Mouse (Mus musculus) myocyte (in vitro differentiated cells): ENCODE data around the gene Zfp296. TPM values are rescaled to one million over a fixed set of nuclear protein-coding genes. Genes with fewer than 3 reads are reported as not detected.
A peak's percentile ranks its signal among the peaks of the same experiment; 100 is the strongest.

Experiments
- H3K27me3 ChIP-seq: one replicate; pipeline ENCODE4 v1.6.1; 2011; ENCODE audit not compliant: control insufficient read depth, insufficient read depth, insufficient read length
- H3K36me3 ChIP-seq: one replicate; pipeline ENCODE4 v1.6.1; 2011; ENCODE audit not compliant: control insufficient read depth, insufficient read depth
- H3K4me2 ChIP-seq: one replicate; pipeline ENCODE4 v1.6.1; 2011; ENCODE audit warnings: low read depth, control low read depth
- H3K4me3 ChIP-seq: one replicate; pipeline ENCODE4 v1.5.1; 2011; ENCODE audit warnings: mild to moderate bottlenecking, control low read depth, moderate library complexity
- H3K79me2 ChIP-seq: one replicate; pipeline ENCODE4 v1.6.1; 2011; ENCODE audit not compliant: control insufficient read depth, insufficient read depth
- H3ac ChIP-seq: one replicate; pipeline ENCODE4 v1.6.1; 2011; ENCODE audit not compliant: control insufficient read depth, insufficient read length
- CEBPB ChIP-seq: IDR thresholded peaks from 2 replicates; pipeline ENCODE4 v1.6.1; 2011; ENCODE audit warnings: mild to moderate bottlenecking, moderate library complexity; ENCODE audit not compliant: poor library complexity, insufficient read depth, severe bottlenecking
- E2F4 ChIP-seq: IDR thresholded peaks from one replicate; pipeline ENCODE4 v1.6.1; 2011; ENCODE audit warnings: mild to moderate bottlenecking, control low read depth, moderate library complexity; ENCODE audit not compliant: insufficient read depth
- MAX ChIP-seq: IDR thresholded peaks from one replicate; pipeline ENCODE4 v1.6.1; 2011; ENCODE audit warnings: low read depth, mild to moderate bottlenecking, control low read depth
- MYOD1 ChIP-seq, 3 experiments: IDR thresholded peaks; one replicate each; pipeline ENCODE4 v1.6.1; 2011; ENCODE audit warnings: control low read depth in 2 of 3, low read depth in 2 of 3, mild to moderate bottlenecking in 2 of 3, moderate library complexity in 1 of 3; ENCODE audit not compliant: insufficient read length in 2 of 3, control insufficient read depth in 1 of 3
- MYOG ChIP-seq, 3 experiments: IDR thresholded peaks; one replicate each; pipeline ENCODE4 v1.6.1; 2011; ENCODE audit warnings: control low read depth in 2 of 3, low read depth in 2 of 3, mild to moderate bottlenecking in 2 of 3; ENCODE audit not compliant: insufficient read length in 2 of 3, control insufficient read depth in 1 of 3, insufficient read depth in 1 of 3
- POLR2A ChIP-seq: IDR thresholded peaks from one replicate; pipeline ENCODE4 v1.6.1; 2011; ENCODE audit warnings: low read depth, mild to moderate bottlenecking, control low read depth, moderate library complexity; ENCODE audit not compliant: insufficient read length
- POLR2AphosphoS2 ChIP-seq: IDR thresholded peaks from one replicate; pipeline ENCODE4 v1.6.1; 2011; ENCODE audit warnings: low read depth, control low read depth; ENCODE audit not compliant: insufficient read length
- REST ChIP-seq: IDR thresholded peaks from one replicate; pipeline ENCODE4 v1.6.1; 2011; ENCODE audit warnings: mild to moderate bottlenecking, control low read depth, moderate library complexity; ENCODE audit not compliant: insufficient read depth, insufficient read length
- SRF ChIP-seq: IDR thresholded peaks from one replicate; pipeline ENCODE4 v1.6.1; 2011; ENCODE audit warnings: low read depth; ENCODE audit not compliant: control insufficient read depth, insufficient read length
- TCF12 ChIP-seq: IDR thresholded peaks from one replicate; pipeline ENCODE4 v1.6.1; 2011; ENCODE audit warnings: mild to moderate bottlenecking, control low read depth; ENCODE audit not compliant: poor library complexity, insufficient read depth, severe bottlenecking
- TCF3 ChIP-seq: IDR thresholded peaks from one replicate; pipeline ENCODE4 v1.6.1; 2011; ENCODE audit warnings: low read depth, control low read depth; ENCODE audit not compliant: insufficient read length
- USF1 ChIP-seq: IDR thresholded peaks from one replicate; pipeline ENCODE4 v1.6.1; 2011; ENCODE audit warnings: low read depth, mild to moderate bottlenecking, control low read depth, moderate library complexity
- polyA plus RNA-seq: library from polyadenylated mRNA; unstranded; fragments of >200 nt; fragmentation: generic; extraction: Trizol; gene quantifications from one replicate; pipeline ENCODE4 v1.2.1, GENCODE M21; 2012; ENCODE audit warnings: missing spikeins

Gene Zfp296
- polyA plus RNA-seq, 1 experiment, result 1.5 TPM

- TF ChIP-seq TCF12 (peak; percentile 4), SRF (no peak), MYOD1 (IDR thresholded peaks at IDR 0.05; ENCODE audit: control insufficient read depth in 1 of 3, insufficient read length in 2 of 3, low read depth in 2 of 3) (peak; percentile 27 to 68 (median 57)), MYOG (IDR thresholded peaks at IDR 0.05; ENCODE audit: control insufficient read depth in 1 of 3, insufficient read depth in 1 of 3, insufficient read length in 2 of 3, low read depth in 2 of 3) (peak in 2 of 3 experiments; percentile 71 to 78)
- no peaks in the 10 kb centered on the region for H3K27me3 ChIP-seq
- no peak overlapping the region for H3ac ChIP-seq
- peaks cover 56% of the 10 kb centered on the region for H3K79me2 ChIP-seq
- H3K4me3 ChIP-seq, result no peak overlapping the region
- H3K4me2 ChIP-seq, result no peak overlapping the region
- H3K36me3 ChIP-seq, result peaks cover 4% of the 10 kb centered on the region
Observed at GRCm38 (mm10) chr7:19547344-19547969, 29.6 kb upstream of the Zfp296 start.

GRCm38 (mm10) chr7:19549394-19549793, 27.7 kb upstream of the Zfp296 start:
- no peak overlapping the region for H3K4me3 ChIP-seq
- no peak overlapping the region for H3K4me2 ChIP-seq
- peaks cover 63% of the 10 kb centered on the region for H3K79me2 ChIP-seq
- no peak overlapping the region for H3ac ChIP-seq
- H3K36me3 ChIP-seq, result peaks cover 4% of the 10 kb centered on the region
- no peak for TF ChIP-seq CEBPB
- no peak for TF ChIP-seq USF1
- no peak for TF ChIP-seq REST
- no peak for TF ChIP-seq MYOD1 (IDR thresholded peaks at IDR 0.05; ENCODE audit: control insufficient read depth in 1 of 3, insufficient read length in 2 of 3, low read depth in 2 of 3)
- TF ChIP-seq E2F4, result no peak
- no peaks in the 10 kb centered on the region for H3K27me3 ChIP-seq

- H3K4me2 ChIP-seq, result peak overlapping the region; percentile 24
- peaks cover 4% of the 10 kb centered on the region for H3K36me3 ChIP-seq
- H3K27me3 ChIP-seq, result no peaks in the 10 kb centered on the region
- peaks cover 77% of the 10 kb centered on the region for H3K79me2 ChIP-seq
- TF ChIP-seq MYOD1 (IDR thresholded peaks at IDR 0.05; ENCODE audit: control insufficient read depth in 1 of 3, insufficient read length in 2 of 3, low read depth in 2 of 3), result peak; percentile 43 to 69 (median 55)
- no peak for TF ChIP-seq TCF12
- H3K4me3 ChIP-seq, result no peak overlapping the region
- no peak overlapping the region for H3ac ChIP-seq
Observed at GRCm38 (mm10) chr7:19551634-19552033, 25.5 kb upstream of the Zfp296 start.

- H3K4me3 ChIP-seq, result no peak overlapping the region
- peaks cover 77% of the 10 kb centered on the region for H3K79me2 ChIP-seq
- peaks cover 4% of the 10 kb centered on the region for H3K36me3 ChIP-seq
- no peak overlapping the region for H3ac ChIP-seq
- no peaks in the 10 kb centered on the region for H3K27me3 ChIP-seq
- H3K4me2 ChIP-seq, result no peak overlapping the region
- TF ChIP-seq MYOG (IDR thresholded peaks at IDR 0.05; ENCODE audit: control insufficient read depth in 1 of 3, insufficient read depth in 1 of 3, insufficient read length in 2 of 3, low read depth in 2 of 3) (peak in 2 of 3 experiments; percentile 40 to 61), MYOD1 (IDR thresholded peaks at IDR 0.05; ENCODE audit: control insufficient read depth in 1 of 3, insufficient read length in 2 of 3, low read depth in 2 of 3) (peak in 1 of 3 experiments; percentile 44), REST (no peak)
Observed at GRCm38 (mm10) chr7:19552443-19552842, 24.6 kb upstream of the Zfp296 start.

- Histone ChIP-seq H3K36me3 (peaks cover 4% of the 10 kb centered on the region), H3K79me2 (peaks cover 78% of the 10 kb centered on the region), H3K4me2 (no peak overlapping the region), H3K27me3 (no peaks in the 10 kb centered on the region), H3K4me3 (no peak overlapping the region), H3ac (no peak overlapping the region)
- TF ChIP-seq TCF12, result no peak
- TF ChIP-seq CEBPB, result no peak
- no peak for TF ChIP-seq TCF3
- no peak for TF ChIP-seq E2F4
- TF ChIP-seq POLR2A, result no peak
- TF ChIP-seq REST, result no peak
- no peak for TF ChIP-seq SRF
- TF ChIP-seq MAX, result no peak
- TF ChIP-seq POLR2AphosphoS2, result no peak
- no peak for TF ChIP-seq MYOG (IDR thresholded peaks at IDR 0.05; ENCODE audit: control insufficient read depth in 1 of 3, insufficient read depth in 1 of 3, insufficient read length in 2 of 3, low read depth in 2 of 3)
- no peak for TF ChIP-seq MYOD1 (IDR thresholded peaks at IDR 0.05; ENCODE audit: control insufficient read depth in 1 of 3, insufficient read length in 2 of 3, low read depth in 2 of 3)
Observed at GRCm38 (mm10) chr7:19554168-19554567, 22.9 kb upstream of the Zfp296 start.

GRCm38 (mm10) chr7:19557086-19557485, 20.0 kb upstream of the Zfp296 start:
- H3K79me2 ChIP-seq, result peaks cover 83% of the 10 kb centered on the region
- H3K27me3 ChIP-seq, result no peaks in the 10 kb centered on the region
- H3K36me3 ChIP-seq, result no peaks in the 10 kb centered on the region
- no peak overlapping the region for H3ac ChIP-seq
- no peak overlapping the region for H3K4me3 ChIP-seq
- TF ChIP-seq POLR2A (no peak), REST (no peak), MYOD1 (IDR thresholded peaks at IDR 0.05; ENCODE audit: control insufficient read depth in 1 of 3, insufficient read length in 2 of 3, low read depth in 2 of 3) (no peak), TCF12 (no peak), SRF (no peak), TCF3 (no peak), E2F4 (no peak), MYOG (IDR thresholded peaks at IDR 0.05; ENCODE audit: control insufficient read depth in 1 of 3, insufficient read depth in 1 of 3, insufficient read length in 2 of 3, low read depth in 2 of 3) (no peak), MAX (no peak), USF1 (no peak), POLR2AphosphoS2 (no peak), CEBPB (no peak)
- no peak overlapping the region for H3K4me2 ChIP-seq
